Mouse (Mus musculus) embryo, embryonic 10.5 days (tissue): ENCODE measurements around the gene Ctsw.

Source experiments
- DNase-seq: peaks from one replicate; pipeline ENCODE4 v3.0.0-alpha.2; 2015; ENCODE audit warnings: low spot score

The Ctsw gene

GRCm38 (mm10) chr19:5461411-5461810 lies 6.9 kb downstream of the Ctsw start:
- DNase-seq: no peak

GRCm38 (mm10) chr19:5460465-5460911 lies 7.8 kb downstream of the Ctsw start, which contains the start of gene Fibp:
Gene Fibp (plus strand): TSS chr19:5460615.
- peak; percentile 95 for DNase-seq

GRCm38 (mm10) chr19:5459896-5460295 lies 8.4 kb downstream of the Ctsw start:
- no peak for DNase-seq

GRCm38 (mm10) chr19:5459019-5459418 lies 9.3 kb downstream of the Ctsw start:
- no peak for DNase-seq

- DNase-seq: no peak
These were observed 10.4 kb downstream of the Ctsw start, which contains the start of gene Ccdc85b for GRCm38 (mm10) chr19:5457746-5458442. Gene Ccdc85b (minus strand): TSS chr19:5457894.

GRCm38 (mm10) chr19:5456922-5457745 lies 11.2 kb downstream of the Ctsw start:
- peak; percentile 98 for DNase-seq

GRCm38 (mm10) chr19:5456241-5456921 lies 11.9 kb downstream of the Ctsw start:
- peak; percentile 44 for DNase-seq

GRCm38 (mm10) chr19:5455568-5455967 lies 12.7 kb downstream of the Ctsw start:
- no peak for DNase-seq

- DNase-seq: no peak
These were observed 13.3 kb downstream of the Ctsw start for GRCm38 (mm10) chr19:5455037-5455436.

GRCm38 (mm10) chr19:5451766-5452165 lies 16.5 kb downstream of the Ctsw start:
- DNase-seq: no peak

- no peak for DNase-seq
These were observed 18.6 kb downstream of the Ctsw start for GRCm38 (mm10) chr19:5449673-5450072.

GRCm38 (mm10) chr19:5448354-5449150 lies 19.8 kb downstream of the Ctsw start:
- DNase-seq: no peak

- DNase-seq: peak; percentile 68
These were observed 20.6 kb downstream of the Ctsw start, which contains the start of gene Fosl1 for GRCm38 (mm10) chr19:5447515-5448353. Gene Fosl1 (plus strand): TSS chr19:5447547.

- DNase-seq: no peak
These were observed 22.6 kb downstream of the Ctsw start for GRCm38 (mm10) chr19:5445747-5446146.

- DNase-seq: no peak
These were observed 23.4 kb downstream of the Ctsw start for GRCm38 (mm10) chr19:5444954-5445353.

GRCm38 (mm10) chr19:5444371-5444908 lies 23.9 kb downstream of the Ctsw start:
- no peak for DNase-seq

- no peak for DNase-seq
These were observed 34.4 kb downstream of the Ctsw start for GRCm38 (mm10) chr19:5433951-5434350.

GRCm38 (mm10) chr19:5432992-5433852 lies 35.1 kb downstream of the Ctsw start:
- peak; percentile 72 for DNase-seq

- no peak for DNase-seq
These were observed 36.3 kb downstream of the Ctsw start for GRCm38 (mm10) chr19:5431911-5432464.
